Mouse (Mus musculus): ENCODE measurements around the gene B430306N03Rik. TPM values are rescaled to one million over a fixed set of nuclear protein-coding genes. Genes with fewer than 3 reads are reported as not detected.

B430306N03Rik gene
- polyA plus RNA-seq, 2 experiments from 2014 or later: 0.60 to 1.2 TPM

- no peak for ATAC-seq
These were observed 47.6 kb downstream of the B430306N03Rik start for GRCm38 (mm10) chr17:48363421-48363965.

GRCm38 (mm10) chr17:48365511-48366155 lies 49.7 kb downstream of the B430306N03Rik start:
- no peak for ATAC-seq

- no peak for ATAC-seq
These were observed 50.9 kb downstream of the B430306N03Rik start for GRCm38 (mm10) chr17:48366806-48367205.

GRCm38 (mm10) chr17:48371621-48372020 lies 55.7 kb downstream of the B430306N03Rik start:
- no peak for ATAC-seq

GRCm38 (mm10) chr17:48372987-48373386 lies 57.0 kb downstream of the B430306N03Rik start:
- ATAC-seq: no peak

- ATAC-seq: no peak
These were observed 60.2 kb downstream of the B430306N03Rik start for GRCm38 (mm10) chr17:48376102-48376501.

Other genes with a start within 250 kb of the B430306N03Rik start
- not detected for gene 1700067P10Rik, start 226.8 kb upstream of the B430306N03Rik start, polyA plus RNA-seq (2017; shearing (Covaris generic))
- gene 9830107B12Rik, start 169.9 kb upstream of the B430306N03Rik start, polyA plus RNA-seq (2017; shearing (Covaris generic)): not detected
- gene A530064D06Rik, start 148.9 kb upstream of the B430306N03Rik start, polyA plus RNA-seq (2017; shearing (Covaris generic)): not detected
- gene Trem1, start 83.4 kb upstream of the B430306N03Rik start, polyA plus RNA-seq (2017; shearing (Covaris generic)): not detected
- gene Trem3, start 68.4 kb upstream of the B430306N03Rik start, polyA plus RNA-seq (2017; shearing (Covaris generic)): not detected
- under 1 TPM in 1 of 2 experiments, not detected in 1; 0.37 TPM for gene Treml4, start 51.8 kb upstream of the B430306N03Rik start, polyA plus RNA-seq (2017; shearing (Covaris generic))
- gene Treml2, start 16.6 kb upstream of the B430306N03Rik start, polyA plus RNA-seq (2017; shearing (Covaris generic)): 10 to 100 TPM; 16.1 to 17.1 TPM
- not detected for gene Trem2, start 30.3 kb downstream of the B430306N03Rik start, polyA plus RNA-seq (2017; shearing (Covaris generic))
- gene Treml1, start 43.8 kb downstream of the B430306N03Rik start, polyA plus RNA-seq (2017; shearing (Covaris generic)): not detected
- 10 to 100 TPM in 1 of 2 experiments, 1 to 10 TPM in 1; 9.6 to 11.9 TPM for gene Nfya, start 93.8 kb downstream of the B430306N03Rik start, polyA plus RNA-seq (2017; shearing (Covaris generic))
- 10 to 100 TPM; 80.8 to 86.1 TPM for gene Oard1, start 93.9 kb downstream of the B430306N03Rik start, polyA plus RNA-seq (2017; shearing (Covaris generic))
- gene Apobec2, start 116.8 kb downstream of the B430306N03Rik start, polyA plus RNA-seq (2017; shearing (Covaris generic)): 1 to 10 TPM; 2.8 to 3.0 TPM
- 1 to 10 TPM in 1 of 2 experiments, not detected in 1; 3.6 TPM for gene Tspo2, start 135.4 kb downstream of the B430306N03Rik start, polyA plus RNA-seq (2017; shearing (Covaris generic))
- gene Unc5cl, start 138.8 kb downstream of the B430306N03Rik start, polyA plus RNA-seq (2017; shearing (Covaris generic)): 10 to 100 TPM; 19.0 to 19.1 TPM

Data from activated CD4-positive, CD25-positive, alpha-beta regulatory T cell, adult 4 months (primary cell).